Mouse (Mus musculus): ENCODE results near the gene Zfp512b. TPM values are rescaled to one million over a fixed set of nuclear protein-coding genes. Genes with fewer than 3 reads are reported as not detected.

Gene Zfp512b
- 40.6 TPM for polyA plus RNA-seq (2017; shearing (Covaris generic))

GRCm38 (mm10) chr2:181592231-181593041 is at the start of gene Zfp512b:
Gene Zfp512b, minus strand, starts transcription at chr2:181592803.

DNA sequence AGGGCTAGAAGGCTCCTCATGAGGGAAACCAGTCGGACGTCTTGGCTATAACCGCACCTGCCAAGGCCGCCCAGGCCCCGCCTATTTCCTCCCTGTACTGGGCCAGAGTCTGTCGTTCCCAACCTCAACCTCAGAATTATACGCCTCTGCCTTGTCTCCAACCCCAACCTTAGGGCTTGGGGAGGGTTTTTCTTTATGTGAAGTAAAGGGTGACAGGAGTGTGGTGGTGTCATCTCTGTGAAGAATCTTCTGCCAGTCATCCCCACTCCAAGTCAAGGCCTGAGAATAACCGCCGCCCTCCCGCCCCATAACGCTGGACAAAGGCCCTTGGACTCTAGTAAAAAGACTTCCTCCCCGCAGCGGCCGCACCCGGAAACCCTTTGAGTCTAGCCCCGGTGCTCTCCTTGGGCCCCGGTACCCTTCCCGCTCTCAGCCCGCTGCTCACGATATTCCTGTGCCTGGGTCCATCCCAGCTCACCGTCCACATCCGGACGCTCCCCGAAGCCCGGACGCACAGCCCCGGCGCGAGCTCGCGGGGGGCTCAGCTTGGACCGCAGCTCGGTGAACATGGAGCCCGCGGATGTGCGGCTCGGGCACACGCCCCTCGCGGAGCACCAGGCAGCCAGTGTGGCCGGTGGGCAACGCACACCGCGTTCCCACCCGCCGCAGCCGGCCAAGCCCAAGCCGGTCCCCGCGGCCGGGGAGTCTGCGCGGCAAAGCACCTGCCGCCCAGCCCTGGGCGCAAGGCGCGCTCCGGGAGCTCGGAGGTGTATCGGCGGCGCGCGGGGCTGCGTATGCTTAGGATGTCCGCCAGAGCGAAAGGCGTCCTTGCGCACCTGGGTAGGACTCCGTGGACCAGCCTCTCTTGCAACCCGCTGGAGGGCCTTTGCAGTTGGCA is 6.1 kb upstream of the Zfp512b start, which contains the start of gene Samd10:
Gene Samd10, minus strand, starts transcription at position 759 of the 898 bp plus-strand sequence.

DNA sequence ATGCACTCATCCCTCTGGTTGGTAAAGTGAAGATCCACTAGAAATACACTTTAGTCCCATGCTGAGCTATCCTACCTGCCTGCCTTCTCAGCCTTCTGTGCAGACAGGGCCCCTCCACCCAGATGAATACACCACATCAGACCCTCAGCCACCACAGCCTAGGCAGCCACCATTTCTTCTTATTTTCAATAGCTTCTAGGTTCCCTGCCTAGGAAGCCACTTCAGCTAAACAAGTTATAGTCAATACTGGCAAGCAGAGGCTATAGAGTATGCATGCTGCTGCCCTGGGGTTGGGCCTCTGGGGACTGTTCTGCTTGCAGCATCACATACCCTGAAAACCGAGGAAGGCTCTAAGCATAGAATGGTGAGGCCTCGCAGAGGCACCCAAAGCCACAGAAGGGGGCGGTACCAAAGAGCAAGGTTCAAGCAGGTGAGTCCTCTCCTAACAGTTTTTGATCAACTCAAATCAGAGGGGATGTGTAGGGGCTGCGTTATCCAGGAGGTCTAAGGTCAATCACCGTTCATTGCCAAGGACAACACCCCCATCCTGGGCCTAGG is 996 bp downstream of the Zfp512b start, which contains the start of gene Prpf6:
Gene Prpf6, plus strand, starts transcription at position 341 of the 558 bp plus-strand sequence.

GRCm38 (mm10) chr2:181584411-181584942 is 8.1 kb downstream of the Zfp512b start, which contains the start of gene Uckl1:
Gene Uckl1, minus strand, starts transcription at chr2:181584892.

Other genes with a start within 250 kb of the Zfp512b start
- gene Zgpat, start 227.9 kb downstream of the Zfp512b start, polyA plus RNA-seq (2017; shearing (Covaris generic)) = 105 TPM
- gene Arfrp1, start 227.4 kb downstream of the Zfp512b start, polyA plus RNA-seq (2017; shearing (Covaris generic)) = 131 TPM
- 247 TPM for gene Lime1, start 212.7 kb downstream of the Zfp512b start, polyA plus RNA-seq (2017; shearing (Covaris generic))
- gene Zbtb46, start 133.4 kb downstream of the Zfp512b start, polyA plus RNA-seq (2017; shearing (Covaris generic)) = 2.1 TPM
- gene Abhd16b, start 99.6 kb downstream of the Zfp512b start, polyA plus RNA-seq (2017; shearing (Covaris generic)) = not detected
- 82.2 TPM for gene Tpd52l2, start 95.7 kb downstream of the Zfp512b start, polyA plus RNA-seq (2017; shearing (Covaris generic))
- 114 TPM for gene Dnajc5, start 72.3 kb downstream of the Zfp512b start, polyA plus RNA-seq (2017; shearing (Covaris generic))
- gene Uckl1, start 7.9 kb downstream of the Zfp512b start, polyA plus RNA-seq (2017; shearing (Covaris generic)) = 226 TPM
- gene Prpf6, start 935 bp downstream of the Zfp512b start, polyA plus RNA-seq (2017; shearing (Covaris generic)) = 88.6 TPM
- 37.9 TPM for gene Samd10, start 6.4 kb upstream of the Zfp512b start, polyA plus RNA-seq (2017; shearing (Covaris generic))
- not detected for gene Gm29797, start 64.2 kb upstream of the Zfp512b start, polyA plus RNA-seq (2017; shearing (Covaris generic))
- not detected for gene Sox18, start 78.8 kb upstream of the Zfp512b start, polyA plus RNA-seq (2017; shearing (Covaris generic))
- 19.6 TPM for gene Tcea2, start 87.5 kb upstream of the Zfp512b start, polyA plus RNA-seq (2017; shearing (Covaris generic))
- gene Rgs19, start 101.2 kb upstream of the Zfp512b start, polyA plus RNA-seq (2017; shearing (Covaris generic)) = 222 TPM
- not detected for gene Lkaaear1, start 105.6 kb upstream of the Zfp512b start, polyA plus RNA-seq (2017; shearing (Covaris generic))
- 0.34 TPM for gene Oprl1, start 122.2 kb upstream of the Zfp512b start, polyA plus RNA-seq (2017; shearing (Covaris generic))
- not detected for gene Myt1, start 170.5 kb upstream of the Zfp512b start, polyA plus RNA-seq (2017; shearing (Covaris generic))
- 71.4 TPM for gene Pcmtd2, start 245.1 kb upstream of the Zfp512b start, polyA plus RNA-seq (2017; shearing (Covaris generic))